Mouse (Mus musculus): ENCODE results near the gene Med12l.

Gene Med12l

GRCm38 (mm10) chr3:59227696-59228095 is 222.1 kb downstream of the Med12l start:
- no peak for DNase-seq (ENCODE audit: extremely low read depth, low read depth, low spot score)

- no peak for DNase-seq (ENCODE audit: extremely low read depth, low read depth, low spot score)
Observed at GRCm38 (mm10) chr3:59228730-59229551, 223.3 kb downstream of the Med12l start.

- no peak for DNase-seq (ENCODE audit: extremely low read depth, low read depth, low spot score)
Observed at GRCm38 (mm10) chr3:59230912-59231311, 225.3 kb downstream of the Med12l start.

- DNase-seq (ENCODE audit: extremely low read depth, low read depth, low spot score), result no peak
Observed at GRCm38 (mm10) chr3:59234878-59235277, 229.3 kb downstream of the Med12l start.

GRCm38 (mm10) chr3:59243384-59243783 is 237.8 kb downstream of the Med12l start:
- peak; percentile 55 for DNase-seq (ENCODE audit: extremely low read depth, low read depth, low spot score)

- DNase-seq (ENCODE audit: extremely low read depth, low read depth, low spot score), result peak; percentile 64
Observed at GRCm38 (mm10) chr3:59248031-59248430, 242.4 kb downstream of the Med12l start.

GRCm38 (mm10) chr3:59250454-59250853 is 244.8 kb downstream of the Med12l start:
- DNase-seq (ENCODE audit: extremely low read depth, low read depth, low spot score), result no peak

- DNase-seq (ENCODE audit: extremely low read depth, low read depth, low spot score), result no peak
Observed at GRCm38 (mm10) chr3:59257740-59258664, 252.4 kb downstream of the Med12l start.

GRCm38 (mm10) chr3:59260745-59261144 is 255.1 kb downstream of the Med12l start:
- DNase-seq (ENCODE audit: extremely low read depth, low read depth, low spot score), result no peak

GRCm38 (mm10) chr3:59261709-59262472 is 256.3 kb downstream of the Med12l start:
- DNase-seq (ENCODE audit: extremely low read depth, low read depth, low spot score), result no peak

- no peak for DNase-seq (ENCODE audit: extremely low read depth, low read depth, low spot score)
Observed at GRCm38 (mm10) chr3:59262704-59263103, 257.1 kb downstream of the Med12l start, which contains the start of gene P2ry12. Gene P2ry12, minus strand, starts transcription at chr3:59262871.

- DNase-seq (ENCODE audit: extremely low read depth, low read depth, low spot score), result no peak
Observed at GRCm38 (mm10) chr3:59263417-59263816, 257.8 kb downstream of the Med12l start.

- DNase-seq (ENCODE audit: extremely low read depth, low read depth, low spot score), result no peak
Observed at GRCm38 (mm10) chr3:59263988-59264387, 258.4 kb downstream of the Med12l start.

- no peak for DNase-seq (ENCODE audit: extremely low read depth, low read depth, low spot score)
Observed at GRCm38 (mm10) chr3:59270811-59271210, 265.2 kb downstream of the Med12l start.

- DNase-seq (ENCODE audit: extremely low read depth, low read depth, low spot score), result no peak
Observed at GRCm38 (mm10) chr3:59277502-59278253, 272.1 kb downstream of the Med12l start.

- DNase-seq (ENCODE audit: extremely low read depth, low read depth, low spot score), result no peak
Observed at GRCm38 (mm10) chr3:59278254-59278533, 272.6 kb downstream of the Med12l start.

- no peak for DNase-seq (ENCODE audit: extremely low read depth, low read depth, low spot score)
Observed at GRCm38 (mm10) chr3:59278620-59279019, 273.0 kb downstream of the Med12l start.

GRCm38 (mm10) chr3:59290551-59290950 is 284.9 kb downstream of the Med12l start:
- peak; percentile 47 for DNase-seq (ENCODE audit: extremely low read depth, low read depth, low spot score)

- DNase-seq (ENCODE audit: extremely low read depth, low read depth, low spot score), result no peak
Observed at GRCm38 (mm10) chr3:59293437-59294199, 288.0 kb downstream of the Med12l start.

Data from fat pad, adult 2 months (tissue).